Mouse (Mus musculus): ENCODE data around the gene Cdc42ep2.

- TF ChIP-seq CTCF (IDR thresholded peaks at IDR 0.05; ENCODE audit: extremely low read depth, insufficient read depth, low read length) = no peak
- no peak for TF ChIP-seq POLR2A (IDR thresholded peaks at IDR 0.05; ENCODE audit: extremely low read depth, insufficient read depth, low read length)
Measured at GRCm38 (mm10) chr19:5935266-5935665, 10.7 kb upstream of the Cdc42ep2 start.

All from cortical plate, adult 2 months (tissue).